In genomic region chr9:21185436-21185835, GRCm38 (mm10) we compare ENCODE assay signal across 17 mouse cellular contexts. TPM values are rescaled to one million over a fixed set of nuclear protein-coding genes. Genes with fewer than 3 reads are reported as not detected.
A peak's percentile ranks its signal among the peaks of the same experiment; 100 is the strongest.
DNase-seq lines count a peak whose midpoint lies in the region; ATAC-seq and TF ChIP-seq lines count a peak whose summit lies in the region.
"Had no signal": no experiment of that assay in that cellular context is flagged by ENCODE, and none has a peak within 500 bp of the region (broad histone marks: within the 10 kb centered on the region; RNA-seq: fewer than 3 reads in every experiment).

No protein-coding gene starts in this region.

- peaks cover 3% of the 10 kb centered on the region for H3K4me1 ChIP-seq in heart, adult 2 months (ENCODE audit: control insufficient read depth, insufficient read depth, low read length)
- peaks cover 27% of the 10 kb centered on the region for H3K4me1 ChIP-seq in heart, embryonic 11.5 days (ENCODE audit: control insufficient read depth, insufficient read depth, low read length)
- H3K4me1 ChIP-seq in midbrain, embryonic 11.5 days (ENCODE audit: control insufficient read depth, insufficient read depth, low read length), result no peaks in the 10 kb centered on the region; the same call in 1 of the 2 replicates
- no peaks in the 10 kb centered on the region for H3K4me1 ChIP-seq in midbrain, embryonic 14.5 days (ENCODE audit: control insufficient read depth, insufficient read depth, low read length)

- ATAC-seq in heart, embryonic 11.5 days (replicated peaks; ENCODE audit: insufficient number of reproducible peaks, low FRiP score, low TSS enrichment), result no peak
- ATAC-seq in midbrain, embryonic 11.5 days (ENCODE audit: low FRiP score), result no peak
- ATAC-seq in midbrain, embryonic 14.5 days (ENCODE audit: low FRiP score, low TSS enrichment), result no peak
- ATAC-seq: forebrain, embryonic 15.5 days; intestine, embryonic 15.5 days; Patski had no signal

- 0 out of 2 replicates have a peak, but pooled peaks have one; percentile 4 for TF ChIP-seq EP300 in heart, adult 2 months (IDR thresholded peaks at IDR 0.05; ENCODE audit: insufficient read depth, low read depth, low read length)

- no peak overlapping the region for H3K9ac ChIP-seq in heart, adult 2 months (ENCODE audit: low read depth, low read length)
- H3K9ac ChIP-seq in heart, embryonic 11.5 days (ENCODE audit: low read depth, low read length), result no peak overlapping the region
- H3K9ac ChIP-seq in midbrain, embryonic 11.5 days (ENCODE audit: low read length), result no peak overlapping the region
- no peak overlapping the region for H3K9ac ChIP-seq in midbrain, embryonic 14.5 days (replicated peaks; ENCODE audit: low read length)
- H3K9ac ChIP-seq: forebrain, embryonic 15.5 days; hindbrain, embryonic 13.5 days; intestine, embryonic 15.5 days; liver, embryonic 15.5 days; midbrain, embryonic 12.5 days had no signal

- peak; percentile 49 for DNase-seq in adrenal gland, adult 2 months
- DNase-seq in adrenal gland, adult 18-20 months (ENCODE audit: low spot score in 2 of 2), result no peak
- DNase-seq in heart, adult 2 months, result peak; percentile 58 to 70
- peak; percentile 57 for DNase-seq in midbrain, embryonic 11.5 days (ENCODE audit: low spot score, missing footprints)
- no peak for DNase-seq in midbrain, embryonic 14.5 days
- no peak for DNase-seq in embryo, embryonic 10.5 days (ENCODE audit: low spot score)
- no peak for DNase-seq in urinary bladder, postnatal 14 days (ENCODE audit: low spot score)
- DNase-seq: cerebellum, adult 9-11 months; thymus, postnatal 4 days had no signal

- intact Hi-C loops in heart, adult 2 months (cut with DNase I), result no loop called here

- TF ChIP-seq CTCF in heart, adult 2 months (IDR thresholded peaks at IDR 0.05), result no peak

- no peaks in the 10 kb centered on the region; the same call in 1 of the 2 replicates for H3K79me2 ChIP-seq in heart, adult 2 months (replicated peaks; ENCODE audit: control insufficient read depth, insufficient read depth, low read length)

- no peak overlapping the region for H3K4me2 ChIP-seq in heart, embryonic 11.5 days
- no peak overlapping the region for H3K4me2 ChIP-seq in midbrain, embryonic 11.5 days
- no peak overlapping the region for H3K4me2 ChIP-seq in midbrain, embryonic 14.5 days (ENCODE audit: low read length)
- H3K4me2 ChIP-seq: forebrain, embryonic 15.5 days; hindbrain, embryonic 13.5 days; intestine, embryonic 15.5 days; midbrain, embryonic 12.5 days had no signal

- TF ChIP-seq POLR2A in heart, adult 2 months (IDR thresholded peaks at IDR 0.05; ENCODE audit: insufficient read depth, low read depth, low read length), result no peak

- H3K36me3 ChIP-seq in heart, adult 2 months (ENCODE audit: control insufficient read depth, insufficient read depth, low read length), result no peaks in the 10 kb centered on the region
- no peaks in the 10 kb centered on the region for H3K36me3 ChIP-seq in heart, embryonic 11.5 days (ENCODE audit: control insufficient read depth, insufficient read depth, low read length)
- H3K36me3 ChIP-seq in midbrain, embryonic 11.5 days (ENCODE audit: control insufficient read depth, insufficient read depth, low read length), result no peaks in the 10 kb centered on the region
- no peaks in the 10 kb centered on the region for H3K36me3 ChIP-seq in midbrain, embryonic 14.5 days (ENCODE audit: control insufficient read depth, insufficient read depth, low read length)
- H3K36me3 ChIP-seq: forebrain, embryonic 15.5 days; hindbrain, embryonic 13.5 days; intestine, embryonic 15.5 days; liver, embryonic 15.5 days; midbrain, embryonic 12.5 days had no signal

- no peaks in the 10 kb centered on the region for H3K27me3 ChIP-seq in heart, adult 2 months (ENCODE audit: control insufficient read depth, insufficient read depth, low read length)
- no peaks in the 10 kb centered on the region; the same call in 1 of the 2 replicates for H3K27me3 ChIP-seq in heart, embryonic 11.5 days (ENCODE audit: control insufficient read depth, insufficient read depth, low read length)
- H3K27me3 ChIP-seq in midbrain, embryonic 11.5 days (ENCODE audit: control insufficient read depth, insufficient read depth, low read length), result peaks cover 20% of the 10 kb centered on the region
- peaks cover 19% of the 10 kb centered on the region for H3K27me3 ChIP-seq in midbrain, embryonic 14.5 days (ENCODE audit: control insufficient read depth, insufficient read depth, low read length)
- H3K27me3 ChIP-seq: CH12.LX; intestine, embryonic 15.5 days; Patski had no signal

- H3K9me3 ChIP-seq in heart, embryonic 11.5 days (replicated peaks; ENCODE audit: control insufficient read depth, low read length), result no peaks in the 10 kb centered on the region
- no peaks in the 10 kb centered on the region for H3K9me3 ChIP-seq in midbrain, embryonic 11.5 days (ENCODE audit: control insufficient read depth, low read length)
- H3K9me3 ChIP-seq in midbrain, embryonic 14.5 days (ENCODE audit: control insufficient read depth, low read length), result no peaks in the 10 kb centered on the region
- H3K9me3 ChIP-seq: forebrain, embryonic 15.5 days; hindbrain, embryonic 13.5 days; intestine, embryonic 15.5 days; liver, embryonic 15.5 days; midbrain, embryonic 12.5 days had no signal

- H3K27ac ChIP-seq in heart, adult 2 months, result peak overlapping the region; percentile 88
- H3K27ac ChIP-seq in heart, embryonic 11.5 days (ENCODE audit: low read depth, low read length), result no peak overlapping the region
- no peak overlapping the region for H3K27ac ChIP-seq in midbrain, embryonic 11.5 days (ENCODE audit: low read depth, low read length)
- H3K27ac ChIP-seq in midbrain, embryonic 14.5 days (replicated peaks; ENCODE audit: low read depth, low read length), result no peak overlapping the region
- H3K27ac ChIP-seq: forebrain, embryonic 15.5 days; hindbrain, embryonic 13.5 days; intestine, embryonic 15.5 days; liver, embryonic 15.5 days; midbrain, embryonic 12.5 days had no signal

- H3K4me3 ChIP-seq in heart, adult 2 months, result peak overlapping the region; percentile 11; the same call in 1 of the 2 replicates
- H3K4me3 ChIP-seq in heart, embryonic 11.5 days (ENCODE audit: low read depth, low read length), result no peak overlapping the region
- no peak overlapping the region for H3K4me3 ChIP-seq in midbrain, embryonic 11.5 days (ENCODE audit: low read depth, low read length)
- no peak overlapping the region for H3K4me3 ChIP-seq in midbrain, embryonic 14.5 days (replicated peaks; ENCODE audit: low read depth, low read length)
- H3K4me3 ChIP-seq: forebrain, embryonic 15.5 days; hindbrain, embryonic 13.5 days; intestine, embryonic 15.5 days; liver, embryonic 15.5 days; midbrain, embryonic 12.5 days had no signal

- WGBS in heart, adult 2 months, result 65% methylated on average over 5 of the region's 5 CpGs
- WGBS in heart, embryonic 11.5 days (ENCODE audit: insufficient replicate concordance), result 76% methylated on average over 5 of the region's 5 CpGs
- WGBS in midbrain, embryonic 11.5 days, result 87% methylated on average over 5 of the region's 5 CpGs
- 89% methylated on average over 5 of the region's 5 CpGs for WGBS in midbrain, embryonic 14.5 days

RNA-seq across cellular contexts. Expression of gene Pde4a, which starts 19.9 kb away (rescaled TPM):
- 10 to 100 TPM in 1 of 2 experiments, 1 to 10 TPM in 1; 8.8 to 17.7 TPM for total RNA-seq in adrenal gland, adult 2 months (2021)
- polyA plus RNA-seq in adrenal gland, adult 2 months (2012; rRNA removed), result 13.2 and 15.6 TPM in 2 replicates
- 10 to 100 TPM in 1 of 2 experiments, 1 to 10 TPM in 1; 6.2 to 13.3 TPM for total RNA-seq in adrenal gland, adult 18-20 months (2021)
- total RNA-seq in heart, adult 2 months (2021), result 10 to 100 TPM; 58.9 to 60.0 TPM
- 57.2 and 68.9 TPM in 2 replicates for polyA plus RNA-seq in heart, adult 2 months (2012; rRNA removed)
- 7.6 and 8.3 TPM in 2 replicates for polyA plus RNA-seq in heart, embryonic 11.5 days (2014; fragmentation: Nextera tagmentation; extraction: Ambion mirVana)
- polyA plus RNA-seq in midbrain, embryonic 11.5 days (2014; fragmentation: Nextera tagmentation; extraction: Ambion mirVana), result 5.0 and 6.5 TPM in 2 replicates
- polyA plus RNA-seq in midbrain, embryonic 14.5 days (2014; fragmentation: Nextera tagmentation; extraction: Ambion mirVana), result 28.4 and 32.3 TPM in 2 replicates

RNA-seq across cellular contexts. Expression of gene Cdc37, which starts 35.7 kb away (rescaled TPM):
- 100 to 1,000 TPM; 179 to 202 TPM for total RNA-seq in adrenal gland, adult 2 months (2021)
- 58.3 and 59.0 TPM in 2 replicates for polyA plus RNA-seq in adrenal gland, adult 2 months (2012; rRNA removed)
- 100 to 1,000 TPM; 175 to 181 TPM for total RNA-seq in adrenal gland, adult 18-20 months (2021)
- 100 to 1,000 TPM; 150 to 162 TPM for total RNA-seq in heart, adult 2 months (2021)
- polyA plus RNA-seq in heart, adult 2 months (2012; rRNA removed), result 62.3 and 96.1 TPM in 2 replicates
- polyA plus RNA-seq in heart, embryonic 11.5 days (2014; fragmentation: Nextera tagmentation; extraction: Ambion mirVana), result 254 and 266 TPM in 2 replicates
- 297 and 318 TPM in 2 replicates for polyA plus RNA-seq in midbrain, embryonic 11.5 days (2014; fragmentation: Nextera tagmentation; extraction: Ambion mirVana)
- 213 and 223 TPM in 2 replicates for polyA plus RNA-seq in midbrain, embryonic 14.5 days (2014; fragmentation: Nextera tagmentation; extraction: Ambion mirVana)

RNA-seq across cellular contexts. Expression of gene Keap1, which starts 53.7 kb away (rescaled TPM):
- 10 to 100 TPM; 36.6 to 56.5 TPM for total RNA-seq in adrenal gland, adult 2 months (2021)
- 132 and 142 TPM in 2 replicates for polyA plus RNA-seq in adrenal gland, adult 2 months (2012; rRNA removed)
- 10 to 100 TPM; 44.9 to 51.2 TPM for total RNA-seq in adrenal gland, adult 18-20 months (2021)
- total RNA-seq in heart, adult 2 months (2021), result 10 to 100 TPM; 37.6 to 47.2 TPM
- polyA plus RNA-seq in heart, adult 2 months (2012; rRNA removed), result 40.4 and 46.0 TPM in 2 replicates
- polyA plus RNA-seq in heart, embryonic 11.5 days (2014; fragmentation: Nextera tagmentation; extraction: Ambion mirVana), result 22.3 and 35.7 TPM in 2 replicates
- polyA plus RNA-seq in midbrain, embryonic 11.5 days (2014; fragmentation: Nextera tagmentation; extraction: Ambion mirVana), result 20.0 and 26.3 TPM in 2 replicates
- 40.3 and 53.7 TPM in 2 replicates for polyA plus RNA-seq in midbrain, embryonic 14.5 days (2014; fragmentation: Nextera tagmentation; extraction: Ambion mirVana)

RNA-seq across cellular contexts. Expression of gene Tyk2, which starts 54.4 kb away (rescaled TPM):
- total RNA-seq in adrenal gland, adult 2 months (2021), result 10 to 100 TPM; 12.7 to 14.6 TPM
- polyA plus RNA-seq in adrenal gland, adult 2 months (2012; rRNA removed), result 23.5 and 25.8 TPM in 2 replicates
- total RNA-seq in adrenal gland, adult 18-20 months (2021), result 10 to 100 TPM; 14.0 to 14.5 TPM
- 1 to 10 TPM; 7.3 to 8.1 TPM for total RNA-seq in heart, adult 2 months (2021)
- polyA plus RNA-seq in heart, adult 2 months (2012; rRNA removed), result 13.5 and 13.7 TPM in 2 replicates
- polyA plus RNA-seq in heart, embryonic 11.5 days (2014; fragmentation: Nextera tagmentation; extraction: Ambion mirVana), result 9.4 and 10.9 TPM in 2 replicates
- polyA plus RNA-seq in midbrain, embryonic 11.5 days (2014; fragmentation: Nextera tagmentation; extraction: Ambion mirVana), result 6.1 and 7.1 TPM in 2 replicates
- 7.4 and 8.5 TPM in 2 replicates for polyA plus RNA-seq in midbrain, embryonic 14.5 days (2014; fragmentation: Nextera tagmentation; extraction: Ambion mirVana)

Comparison
In these comparisons a context has a peak if more than half of its experiments do, and no peak if none do; other contexts are left out.
1. DNase-seq: peak in adrenal gland, adult 2 months (single experiment), heart, adult 2 months (2 of 2) and midbrain, embryonic 11.5 days (single experiment); none in adrenal gland, adult 18-20 months (0 of 2), midbrain, embryonic 14.5 days (single experiment), embryo, embryonic 10.5 days (single experiment) and urinary bladder, postnatal 14 days (single experiment).